Mouse (Mus musculus): ENCODE data around the gene Sptb. TPM values are rescaled to one million over a fixed set of nuclear protein-coding genes. Genes with fewer than 3 reads are reported as not detected.

Sptb gene
- 3.7 and 3.8 TPM in 2 replicates for polyA plus RNA-seq (2016; fragmentation: Nextera tagmentation; extraction: Ambion mirVana)

DNA sequence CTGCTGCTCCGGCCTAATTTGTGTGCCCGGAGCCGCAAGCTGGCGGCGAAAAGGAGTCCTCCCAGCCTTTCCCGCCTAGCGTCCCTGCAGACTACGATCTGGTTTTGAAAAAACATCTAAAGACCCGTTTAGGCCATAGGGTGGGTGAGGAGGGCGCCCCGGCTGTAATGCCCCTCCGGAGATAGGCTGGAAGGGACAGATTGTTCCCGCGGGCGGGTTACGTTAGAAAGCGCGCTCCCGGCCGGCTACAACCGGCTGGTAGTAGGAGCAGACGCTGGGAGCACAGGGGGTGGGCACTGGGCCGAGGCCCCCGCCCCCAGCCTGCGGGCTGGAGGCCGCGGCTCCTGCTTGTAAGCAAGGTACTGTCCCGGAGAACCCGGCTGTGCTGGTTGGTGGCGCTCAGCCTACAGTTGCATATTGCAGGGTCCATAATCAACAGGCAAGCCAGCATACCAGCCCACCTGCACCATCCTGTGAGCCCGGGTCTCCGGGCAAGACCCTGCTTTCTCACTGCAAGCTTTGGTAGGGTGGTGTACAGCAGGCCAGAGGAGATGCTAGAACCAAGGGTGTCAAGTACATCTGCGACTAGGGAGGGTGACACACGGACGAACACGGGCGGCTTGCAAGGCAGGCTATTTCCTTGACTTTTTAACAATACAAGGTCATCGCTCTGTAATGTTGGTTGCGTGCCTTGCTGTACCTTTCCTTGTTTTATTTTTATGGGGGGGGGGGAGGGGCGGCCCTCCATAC is at the start of gene Sptb:
Gene Sptb, minus strand, starts transcription at position 197 of the 750 bp plus-strand sequence.
- peaks cover 21% of the 10 kb centered on the region for H3K4me1 ChIP-seq
- no peaks in the 10 kb centered on the region for H3K36me3 ChIP-seq
- H3K27ac ChIP-seq (replicated peaks): peak within 1 kb of the TSS; percentile 77
- no peaks in the 10 kb centered on the region for H3K9me3 ChIP-seq (replicated peaks)
- peak; percentile 70 for DNase-seq (ENCODE audit: low spot score)
- WGBS: 1% methylated on average over 40 of the region's 40 CpGs
- peak within 1 kb of the TSS; percentile 89 for H3K4me3 ChIP-seq
- H3K27me3 ChIP-seq (ENCODE audit: low read depth, poor library complexity, severe bottlenecking): peaks cover 87% of the 10 kb centered on the region

DNA sequence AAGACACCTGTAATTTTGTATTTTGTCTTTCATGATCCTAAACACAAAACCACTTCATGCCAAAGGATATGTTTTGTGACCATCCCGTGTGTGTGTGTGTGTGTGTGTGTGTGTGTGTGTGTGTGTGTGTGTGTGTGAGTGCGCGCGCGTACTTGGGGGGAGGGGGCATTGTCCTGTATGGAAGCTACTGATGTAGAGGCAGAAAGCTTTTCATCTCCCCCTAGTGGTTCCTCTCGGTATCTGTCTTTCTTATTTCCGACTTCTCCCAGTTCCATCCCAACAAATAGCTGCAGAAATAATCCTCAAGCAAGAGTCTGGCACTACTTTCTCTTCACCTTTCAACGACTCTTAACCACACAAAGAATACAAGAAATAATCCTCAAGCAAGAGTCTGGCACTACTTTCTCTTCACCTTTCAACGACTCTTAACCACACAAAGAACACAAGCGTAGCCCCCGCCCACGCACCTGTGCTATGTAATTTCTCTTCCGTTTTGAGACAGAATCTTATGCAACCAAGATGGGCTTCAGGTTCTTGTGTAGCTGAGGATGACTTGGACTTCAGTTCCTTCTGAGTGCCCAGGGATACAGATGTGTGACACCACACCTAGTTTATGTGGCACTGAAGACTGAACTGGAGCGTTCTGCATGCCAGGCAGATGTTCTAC is 42.4 kb upstream of the Sptb start:
- DNase-seq (ENCODE audit: low spot score): peak; percentile 50
- H3K4me3 ChIP-seq: no peak overlapping the region
- H3K36me3 ChIP-seq: no peaks in the 10 kb centered on the region
- H3K27ac ChIP-seq (replicated peaks): no peak overlapping the region
- no peaks in the 10 kb centered on the region for H3K9me3 ChIP-seq (replicated peaks)
- 48% methylated on average over 14 of the region's 14 CpGs for WGBS
- no peaks in the 10 kb centered on the region for H3K27me3 ChIP-seq (ENCODE audit: low read depth, poor library complexity, severe bottlenecking)
- H3K4me1 ChIP-seq: no peaks in the 10 kb centered on the region

DNA sequence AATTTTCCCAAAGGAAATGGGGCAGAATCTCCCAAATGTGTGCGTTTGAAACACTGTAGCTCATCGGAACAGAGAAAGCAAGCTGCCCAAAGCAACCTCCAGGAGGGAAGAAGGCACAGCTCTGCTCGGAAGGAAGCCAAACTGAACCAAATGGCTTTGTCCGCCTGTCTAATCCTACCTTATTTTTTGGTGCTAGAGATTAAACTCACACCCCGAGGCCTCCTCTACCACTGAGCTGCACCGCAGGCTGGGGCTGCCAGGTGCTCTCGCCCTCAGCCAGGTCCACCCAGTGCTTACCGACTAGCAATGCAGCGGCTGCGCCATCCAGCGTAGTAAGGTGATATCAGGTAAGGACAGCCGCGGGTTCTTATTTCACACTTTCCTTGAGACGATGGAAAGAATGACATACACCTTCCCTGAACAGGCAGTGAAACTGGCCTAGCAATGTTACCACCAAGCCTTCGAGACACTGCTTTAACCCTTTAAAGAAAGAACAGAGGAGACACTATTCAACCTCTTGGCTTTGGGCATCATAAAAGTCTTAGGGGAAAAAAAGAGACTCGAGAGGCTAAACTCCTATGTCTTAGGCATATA is 40.6 kb upstream of the Sptb start:
- Histone ChIP-seq H3K4me3 (no peak overlapping the region), H3K27me3 (ENCODE audit: low read depth, poor library complexity, severe bottlenecking) (no peaks in the 10 kb centered on the region), H3K4me1 (no peaks in the 10 kb centered on the region), H3K27ac (replicated peaks) (no peak overlapping the region), H3K9me3 (replicated peaks) (no peaks in the 10 kb centered on the region), H3K36me3 (no peaks in the 10 kb centered on the region)
- DNase-seq (ENCODE audit: low spot score): no peak
- 82% methylated on average over 16 of the region's 16 CpGs for WGBS

DNA sequence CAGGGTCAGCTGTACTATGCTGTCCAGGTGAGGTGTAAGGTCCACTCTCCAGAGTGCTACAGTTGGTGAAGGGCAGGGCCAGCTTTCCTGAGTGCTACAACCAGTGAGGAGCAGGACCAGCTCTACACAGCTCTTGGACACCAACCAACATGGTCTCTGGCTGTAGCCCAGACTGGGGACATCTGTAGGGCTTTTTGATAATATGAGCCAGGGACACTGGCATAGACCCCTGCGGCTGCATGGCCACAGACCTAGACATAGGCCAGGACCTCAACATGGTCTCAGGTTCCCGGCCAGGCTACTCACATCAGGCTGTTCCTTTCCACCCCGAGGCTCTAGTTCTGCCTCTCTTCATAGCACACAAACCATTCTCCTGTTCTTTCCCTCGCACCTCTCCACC is 17.6 kb upstream of the Sptb start:
- peaks cover 9% of the 10 kb centered on the region; the same call in 1 of the 2 replicates for H3K9me3 ChIP-seq (replicated peaks)
- 88% methylated on average over 4 of the region's 4 CpGs for WGBS
- H3K4me1 ChIP-seq: no peaks in the 10 kb centered on the region
- H3K27me3 ChIP-seq (ENCODE audit: low read depth, poor library complexity, severe bottlenecking): no peaks in the 10 kb centered on the region
- no peak overlapping the region for H3K27ac ChIP-seq (replicated peaks)
- H3K4me3 ChIP-seq: no peak overlapping the region
- DNase-seq (ENCODE audit: low spot score): no peak
- H3K36me3 ChIP-seq: no peaks in the 10 kb centered on the region

DNA sequence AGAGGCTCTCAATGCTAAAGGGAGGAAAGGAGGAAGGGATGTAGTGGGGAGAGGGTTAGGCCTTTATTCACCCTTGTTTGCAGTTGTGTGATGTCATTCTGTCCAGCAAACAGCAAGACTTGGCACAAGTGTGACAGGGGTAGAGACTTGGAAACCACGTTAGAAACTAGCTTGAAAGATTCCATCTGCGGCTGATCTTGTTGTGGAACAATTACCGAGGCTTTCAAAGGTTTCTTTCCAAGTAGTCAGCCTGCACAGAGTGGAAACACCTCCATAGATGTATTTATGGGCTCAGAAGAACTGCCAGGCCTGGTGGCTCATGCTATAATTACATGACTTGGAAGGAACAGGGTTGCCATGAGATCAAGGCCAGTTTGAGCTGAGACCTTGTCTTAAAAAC is 11.7 kb upstream of the Sptb start:
- Histone ChIP-seq H3K4me1 (no peaks in the 10 kb centered on the region), H3K36me3 (no peaks in the 10 kb centered on the region), H3K9me3 (replicated peaks) (no peaks in the 10 kb centered on the region; the same call in 1 of the 2 replicates), H3K27me3 (ENCODE audit: low read depth, poor library complexity, severe bottlenecking) (no peaks in the 10 kb centered on the region), H3K4me3 (no peak overlapping the region), H3K27ac (replicated peaks) (no peak overlapping the region)
- no peak for DNase-seq (ENCODE audit: low spot score)
- 85% methylated on average over 3 of the region's 3 CpGs for WGBS

DNA sequence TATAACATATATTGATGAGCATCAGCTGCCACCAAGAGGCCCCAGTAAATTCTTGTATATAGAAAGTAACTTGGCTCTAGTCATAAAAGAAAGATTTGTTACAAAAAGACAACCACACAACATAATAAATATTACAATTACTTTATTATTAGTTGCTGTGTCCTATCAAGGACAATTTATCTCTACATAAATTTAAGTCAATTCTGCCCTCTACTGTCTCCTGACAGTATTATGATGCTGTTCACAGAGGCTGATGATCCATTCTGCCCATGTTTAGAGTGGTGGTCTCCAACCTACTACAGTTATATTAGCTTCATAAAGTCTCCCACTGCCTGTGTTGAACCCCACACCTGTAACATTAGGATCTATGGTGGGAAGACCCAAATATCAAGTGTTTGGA is 10.2 kb upstream of the Sptb start:
- Histone ChIP-seq H3K9me3 (replicated peaks) (no peaks in the 10 kb centered on the region; the same call in 1 of the 2 replicates), H3K4me1 (no peaks in the 10 kb centered on the region), H3K27me3 (ENCODE audit: low read depth, poor library complexity, severe bottlenecking) (no peaks in the 10 kb centered on the region), H3K4me3 (no peak overlapping the region), H3K27ac (replicated peaks) (no peak overlapping the region), H3K36me3 (no peaks in the 10 kb centered on the region)
- no peak for DNase-seq (ENCODE audit: low spot score)

DNA sequence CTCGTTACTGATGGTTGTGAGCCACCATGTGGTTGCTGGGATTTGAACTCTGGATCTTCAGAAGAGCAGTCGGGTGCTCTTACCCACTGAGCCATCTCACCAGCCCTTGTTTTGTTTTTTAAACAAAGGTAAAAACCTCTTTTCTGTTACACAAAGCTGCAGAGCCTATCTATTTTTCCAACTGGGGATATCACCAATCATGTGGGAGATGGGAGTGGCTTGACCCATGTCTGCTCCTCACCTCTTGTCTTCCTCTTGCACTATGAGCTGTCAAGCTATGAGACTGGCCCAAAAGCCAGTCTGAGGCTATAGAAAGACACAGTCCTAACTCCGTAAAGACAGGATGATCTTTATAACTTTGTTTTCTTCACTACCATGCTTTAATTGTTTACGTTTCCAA is 8.0 kb upstream of the Sptb start:
- Histone ChIP-seq H3K27me3 (ENCODE audit: low read depth, poor library complexity, severe bottlenecking) (peaks cover 9% of the 10 kb centered on the region), H3K9me3 (replicated peaks) (no peaks in the 10 kb centered on the region), H3K4me1 (no peaks in the 10 kb centered on the region), H3K36me3 (no peaks in the 10 kb centered on the region), H3K4me3 (no peak overlapping the region), H3K27ac (replicated peaks) (no peak overlapping the region)
- DNase-seq (ENCODE audit: low spot score): no peak
- 80% methylated on average over 4 of the region's 4 CpGs for WGBS

DNA sequence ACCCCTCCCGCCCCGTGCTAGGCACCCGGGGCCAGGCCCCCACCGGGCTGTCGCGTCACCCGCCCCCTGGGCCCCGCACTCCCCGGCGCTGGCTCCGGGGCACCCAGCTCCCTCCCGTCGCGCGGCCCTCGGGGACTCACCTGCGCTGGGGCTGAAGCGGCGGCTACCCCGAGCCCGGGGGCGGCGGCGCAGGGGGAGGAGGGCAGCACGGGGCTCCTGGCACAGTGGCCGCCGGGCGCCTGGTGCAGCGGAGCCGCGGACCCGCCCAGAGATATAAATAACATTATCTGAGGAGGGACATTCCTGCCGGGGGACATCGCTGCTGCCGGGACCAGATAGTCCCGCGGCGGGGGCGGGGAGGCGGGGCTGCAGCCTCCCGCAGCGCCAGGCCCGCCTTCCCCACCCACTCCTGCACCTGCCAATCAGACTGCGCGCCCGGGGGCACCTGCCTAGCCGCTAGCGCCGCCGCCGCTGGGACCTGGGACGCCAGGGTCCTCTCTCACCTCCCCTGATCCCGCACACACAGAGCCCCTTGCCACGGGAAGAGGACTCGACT is 474 bp downstream of the Sptb start:
- no peak for DNase-seq (ENCODE audit: low spot score)
- Histone ChIP-seq H3K4me3 (peak overlapping the region; percentile 89), H3K36me3 (no peaks in the 10 kb centered on the region), H3K27ac (replicated peaks) (peak overlapping the region; percentile 77), H3K4me1 (peaks cover 21% of the 10 kb centered on the region), H3K9me3 (replicated peaks) (no peaks in the 10 kb centered on the region), H3K27me3 (ENCODE audit: low read depth, poor library complexity, severe bottlenecking) (peaks cover 87% of the 10 kb centered on the region)
- WGBS: 1% methylated on average over 52 of the region's 55 CpGs

DNA sequence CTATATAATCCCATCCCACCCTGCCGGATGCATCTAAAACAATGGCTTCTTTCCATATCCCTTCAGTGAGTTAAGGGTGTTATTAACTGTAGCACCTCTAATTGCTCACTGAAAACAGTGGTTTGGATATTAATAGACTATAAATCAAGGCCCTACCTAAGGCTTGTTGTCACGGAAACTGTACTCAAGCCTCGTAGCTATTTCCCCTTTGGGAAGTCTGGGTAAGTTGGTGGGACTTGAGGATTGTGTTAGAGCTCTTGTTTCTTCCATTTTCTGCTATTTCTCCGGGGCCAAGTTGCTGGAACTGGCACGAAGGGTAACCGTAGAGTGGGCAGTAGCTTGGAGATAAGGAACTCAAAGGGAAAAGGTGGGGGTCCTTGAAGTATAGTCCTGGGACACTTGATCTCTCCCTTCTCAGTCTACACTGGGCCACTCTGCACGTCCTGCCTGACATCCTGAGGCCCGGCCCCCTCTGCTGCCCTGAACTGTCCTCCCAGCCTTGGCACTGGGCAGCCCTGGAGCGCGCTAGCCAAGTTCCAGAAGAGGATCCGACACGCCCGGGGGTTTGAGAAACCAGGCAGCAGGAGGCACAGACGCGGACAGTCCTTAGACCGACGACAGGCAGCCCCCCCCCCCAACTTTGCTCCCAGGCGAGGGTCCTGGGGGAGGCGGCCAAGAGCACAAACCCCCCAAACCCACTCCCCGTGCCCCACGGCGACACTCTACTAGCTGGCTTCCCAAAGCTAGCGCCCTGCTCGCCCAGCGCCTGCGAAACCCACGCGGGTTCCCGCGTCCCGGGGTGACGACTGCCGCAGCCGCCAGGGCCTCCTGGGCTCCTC is 1.2 kb downstream of the Sptb start:
- Histone ChIP-seq H3K9me3 (replicated peaks) (no peaks in the 10 kb centered on the region), H3K4me3 (peak overlapping the region; percentile 89), H3K27me3 (ENCODE audit: low read depth, poor library complexity, severe bottlenecking) (peaks cover 91% of the 10 kb centered on the region), H3K4me1 (peaks cover 21% of the 10 kb centered on the region), H3K36me3 (no peaks in the 10 kb centered on the region), H3K27ac (replicated peaks) (peak overlapping the region; percentile 77)
- WGBS: 3% methylated on average over 34 of the region's 34 CpGs
- peak; percentile 45 for DNase-seq (ENCODE audit: low spot score)

DNA sequence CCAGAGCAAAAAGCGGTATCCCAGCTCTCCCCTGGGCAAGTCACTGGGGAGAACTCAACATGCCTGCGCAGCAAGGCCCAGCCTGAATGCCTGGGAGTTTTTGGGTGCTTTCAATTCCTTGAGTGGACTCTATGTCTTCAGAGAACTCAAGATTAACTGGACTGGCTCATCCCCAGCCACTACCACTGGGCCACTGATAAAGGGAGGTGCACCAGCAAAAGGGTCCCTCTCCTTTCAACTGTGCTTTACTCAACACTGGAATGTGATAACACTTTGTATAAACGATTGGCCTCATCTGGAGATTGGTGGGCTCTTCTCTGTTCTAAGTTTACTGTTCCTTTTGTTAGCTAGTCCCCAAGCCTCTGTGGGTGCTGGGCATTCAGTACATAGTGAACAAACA is 2.2 kb downstream of the Sptb start:
- Histone ChIP-seq H3K27ac (replicated peaks) (no peak overlapping the region), H3K9me3 (replicated peaks) (no peaks in the 10 kb centered on the region), H3K36me3 (no peaks in the 10 kb centered on the region), H3K4me3 (no peak overlapping the region; the same call in 1 of the 2 replicates), H3K27me3 (ENCODE audit: low read depth, poor library complexity, severe bottlenecking) (peaks cover 81% of the 10 kb centered on the region), H3K4me1 (peaks cover 21% of the 10 kb centered on the region)
- no peak for DNase-seq (ENCODE audit: low spot score)
- 79% methylated on average over 3 of the region's 3 CpGs for WGBS

DNA sequence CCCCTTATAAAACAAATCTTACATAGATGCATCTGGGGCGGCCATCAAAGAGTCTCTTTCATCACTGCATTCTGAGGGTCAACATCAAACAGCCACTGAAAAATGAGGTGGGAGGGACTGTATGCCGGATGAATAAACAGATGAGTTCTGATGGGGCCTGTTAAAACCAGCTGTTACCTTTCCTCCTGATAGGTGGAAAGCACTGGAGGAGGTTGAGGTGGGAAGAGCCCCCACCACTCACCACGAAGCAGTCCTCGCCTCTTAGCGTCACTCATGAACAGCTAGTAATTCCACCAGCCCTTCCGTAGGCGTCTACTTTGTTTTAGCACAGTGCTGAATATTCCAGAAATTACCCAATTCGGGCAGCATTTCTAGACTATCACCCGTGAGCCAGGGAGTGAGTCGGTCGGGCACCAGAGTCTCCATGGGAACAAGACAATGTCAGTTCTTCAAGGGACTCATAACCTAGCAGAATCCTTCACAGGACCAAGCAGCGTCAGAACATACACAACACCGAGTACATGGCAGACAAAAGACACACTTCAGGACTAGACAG is 13.9 kb downstream of the Sptb start:
- H3K4me3 ChIP-seq: no peak overlapping the region
- H3K4me1 ChIP-seq: peaks cover 13% of the 10 kb centered on the region
- no peaks in the 10 kb centered on the region for H3K36me3 ChIP-seq
- H3K27ac ChIP-seq (replicated peaks): no peak overlapping the region
- 91% methylated on average over 13 of the region's 13 CpGs for WGBS
- H3K27me3 ChIP-seq (ENCODE audit: low read depth, poor library complexity, severe bottlenecking): peaks cover 10% of the 10 kb centered on the region
- no peaks in the 10 kb centered on the region for H3K9me3 ChIP-seq (replicated peaks)
- DNase-seq (ENCODE audit: low spot score): no peak

DNA sequence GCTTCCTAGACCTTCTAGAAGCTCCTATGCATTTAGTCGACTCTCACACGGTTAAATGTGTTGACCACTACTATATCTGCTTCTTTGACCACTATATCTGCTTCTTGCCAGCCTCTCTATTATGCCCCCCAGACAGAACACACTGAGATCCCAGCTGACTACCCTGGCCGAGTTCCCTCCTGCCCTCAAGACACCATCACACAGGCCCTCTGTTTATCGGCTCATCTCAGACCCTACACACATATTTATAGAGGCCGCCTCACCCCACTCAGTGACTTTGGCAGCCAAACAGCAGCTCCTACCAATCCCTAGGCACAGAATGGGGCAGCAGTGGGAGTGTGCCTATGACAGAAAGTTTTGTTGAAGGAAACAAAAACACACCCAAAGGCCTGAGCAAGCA is 14.6 kb downstream of the Sptb start:
- WGBS: 72% methylated on average over 5 of the region's 5 CpGs
- Histone ChIP-seq H3K9me3 (replicated peaks) (no peaks in the 10 kb centered on the region), H3K27me3 (ENCODE audit: low read depth, poor library complexity, severe bottlenecking) (peaks cover 10% of the 10 kb centered on the region), H3K4me1 (peaks cover 13% of the 10 kb centered on the region), H3K27ac (replicated peaks) (no peak overlapping the region), H3K36me3 (no peaks in the 10 kb centered on the region), H3K4me3 (no peak overlapping the region)
- DNase-seq (ENCODE audit: low spot score): no peak
